Mouse (Mus musculus) brain, embryonic 14.5 days (tissue): ENCODE measurements around the gene L3mbtl3.

Experiments used
- CTCF ChIP-seq: fragments of 200-500 bp; IDR thresholded peaks from 2 replicates; pipeline ENCODE4 v1.5.1; 2012; ENCODE audit warnings: inconsistent platforms, mild to moderate bottlenecking, moderate library complexity, borderline replicate concordance; ENCODE audit not compliant: insufficient read depth, insufficient read length; ENCODE audit errors: extremely low read depth
- POLR2A ChIP-seq: fragments of 200-500 bp; IDR thresholded peaks from 2 replicates; pipeline ENCODE4 v1.6.1; 2012; ENCODE audit warnings: mild to moderate bottlenecking, inconsistent platforms, borderline replicate concordance; ENCODE audit not compliant: poor library complexity, insufficient read depth, insufficient read length, severe bottlenecking; ENCODE audit errors: extremely low read depth

DNA sequence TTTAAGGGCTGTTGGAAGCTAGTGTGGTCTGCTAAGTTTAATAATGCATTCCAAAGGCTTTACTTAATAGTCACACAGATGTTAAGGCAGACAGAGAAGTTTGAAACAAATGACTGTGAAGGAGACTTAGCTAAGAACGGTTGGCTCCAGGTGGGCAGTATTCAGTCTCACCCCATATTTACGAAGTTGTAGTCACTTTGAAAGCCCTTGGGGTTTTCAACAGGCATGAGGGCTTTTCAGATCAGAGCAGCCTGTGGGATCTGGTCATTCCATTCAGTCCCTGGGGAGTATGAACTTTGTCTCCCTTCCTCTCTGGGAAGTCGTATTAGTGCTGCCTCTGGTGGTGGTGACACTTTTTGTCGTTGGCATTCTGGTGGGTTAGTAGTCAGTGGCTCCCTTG, 137.2 kb downstream of the L3mbtl3 start:
- TF ChIP-seq CTCF = no peak
- TF ChIP-seq POLR2A = no peak
